Mouse (Mus musculus) kidney, postnatal 36 days (tissue): ENCODE measurements around the gene Prrg2.
"Not testable (repeated sequence)": the region's sequence is repeated elsewhere in the genome, so short reads cannot be mapped to it uniquely, and the experiment has no call there.

Experiments
- DNase-seq, 2 experiments: peaks; one replicate each; pipeline ENCODE4 v3.0.0; 2021 to 2022; ENCODE audit warnings: mixed read lengths in 2 of 2

The Prrg2 gene

GRCm38 (mm10) chr7:45062239-45062835, at the start of gene Prrg2, which contains the start of gene Nosip:
Gene Prrg2, minus strand, starts transcription at chr7:45062677.
Gene Nosip, plus strand, starts transcription at chr7:45062429.
- DNase-seq: peak; percentile 96 to 98

GRCm38 (mm10) chr7:45111940-45112339, 49.5 kb upstream of the Prrg2 start:
- no peak for DNase-seq

GRCm38 (mm10) chr7:45110089-45110488, 47.6 kb upstream of the Prrg2 start:
- not testable (repeated sequence) for DNase-seq

DNA sequence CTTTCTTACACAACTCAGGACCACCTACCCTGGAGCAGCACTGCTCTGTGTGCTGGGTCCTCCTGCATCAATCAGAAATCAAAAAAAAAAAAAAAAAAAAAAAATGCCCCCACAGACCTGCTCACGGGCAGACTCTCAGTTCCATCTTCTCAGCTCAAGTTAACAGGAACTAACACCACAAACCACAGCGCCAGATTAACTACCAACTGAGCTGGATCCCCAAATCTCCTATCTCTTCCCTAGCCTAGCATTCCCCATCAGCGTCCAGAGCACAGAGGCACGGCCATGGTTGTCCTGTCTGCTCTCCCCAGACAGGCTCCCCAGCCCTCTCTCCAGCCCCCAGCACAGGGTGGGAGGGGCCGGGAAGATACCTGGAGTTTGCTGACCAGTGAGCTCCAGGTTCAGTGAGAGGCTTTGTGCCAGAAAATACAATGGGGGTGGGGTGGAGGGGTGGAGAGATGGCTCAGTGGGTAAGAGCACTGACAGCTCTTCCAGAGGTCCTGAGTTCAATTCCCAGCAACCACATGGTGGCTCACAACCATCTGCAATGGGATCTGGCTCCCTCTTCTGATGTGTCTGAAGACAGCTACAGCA, 44.7 kb upstream of the Prrg2 start:
- no peak for DNase-seq

- DNase-seq: no peak
These were observed 44.0 kb upstream of the Prrg2 start for GRCm38 (mm10) chr7:45106441-45106840.

DNA sequence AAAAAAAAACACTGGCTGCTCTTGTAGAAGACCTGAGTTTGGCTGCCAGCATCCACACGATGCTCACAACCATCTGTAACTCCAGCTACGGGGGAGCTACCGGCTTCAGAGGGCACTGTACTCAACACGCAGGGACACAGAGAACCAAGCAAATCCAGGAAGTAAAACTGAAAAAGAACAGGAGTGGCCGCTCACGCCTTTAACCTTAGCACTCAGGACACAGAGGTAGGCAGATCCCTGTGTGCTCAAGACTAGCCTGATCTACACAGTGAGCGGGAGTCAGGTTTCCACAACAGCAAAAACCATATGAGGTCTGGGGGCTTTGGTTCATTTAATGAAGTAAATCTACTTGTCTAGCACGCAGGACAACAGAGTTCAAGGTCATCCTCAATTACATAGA, 43.0 kb upstream of the Prrg2 start:
- no peak for DNase-seq

DNA sequence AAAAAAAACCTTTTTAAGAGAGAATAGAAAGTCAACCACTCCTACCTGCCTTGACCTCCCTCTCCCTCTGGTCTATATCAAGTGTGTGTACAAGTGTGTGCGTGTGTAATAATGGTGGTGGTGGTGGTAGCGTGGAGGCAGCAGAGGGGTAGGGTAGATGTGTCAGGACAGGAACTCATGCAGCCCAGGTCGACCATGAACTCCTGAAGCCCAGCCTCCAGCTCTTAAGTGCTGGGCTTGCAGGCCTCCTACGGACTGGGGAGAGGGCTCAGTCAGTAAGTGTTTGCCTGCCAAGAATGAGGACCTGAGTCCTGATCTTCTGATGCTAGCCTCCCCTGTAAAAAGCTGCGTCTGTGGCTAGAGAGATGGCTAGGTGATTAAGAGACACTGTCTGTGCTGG, 42.5 kb upstream of the Prrg2 start:
- no peak for DNase-seq

- DNase-seq: peak; percentile 94 to 98
These were observed 41.2 kb upstream of the Prrg2 start, which contains the start of gene Fcgrt for GRCm38 (mm10) chr7:45103652-45104180. Gene Fcgrt, minus strand, starts transcription at chr7:45103851.

GRCm38 (mm10) chr7:45102940-45103585, 40.6 kb upstream of the Prrg2 start:
- DNase-seq: peak; percentile 67 to 74

- no peak for DNase-seq
These were observed 40.0 kb upstream of the Prrg2 start for GRCm38 (mm10) chr7:45102441-45102840.

DNA sequence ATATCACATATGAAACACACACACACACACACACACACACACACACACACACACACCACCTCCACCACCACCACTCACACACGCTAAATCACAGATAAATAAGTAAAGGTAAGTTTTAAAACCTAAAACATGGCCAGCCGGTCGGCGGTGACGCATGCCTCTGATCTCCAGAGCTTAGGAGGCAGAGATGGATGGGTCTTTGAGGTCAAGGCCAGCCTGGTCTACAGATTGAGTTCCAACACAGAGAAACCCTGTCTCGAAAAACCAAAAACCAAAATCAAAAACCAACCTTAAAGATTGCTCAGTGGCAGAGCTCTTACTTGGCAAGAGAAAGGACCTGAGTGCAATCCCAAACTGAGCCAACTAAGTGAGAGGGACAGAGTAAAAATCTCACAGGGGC, 37.6 kb upstream of the Prrg2 start:
- no peak for DNase-seq

DNA sequence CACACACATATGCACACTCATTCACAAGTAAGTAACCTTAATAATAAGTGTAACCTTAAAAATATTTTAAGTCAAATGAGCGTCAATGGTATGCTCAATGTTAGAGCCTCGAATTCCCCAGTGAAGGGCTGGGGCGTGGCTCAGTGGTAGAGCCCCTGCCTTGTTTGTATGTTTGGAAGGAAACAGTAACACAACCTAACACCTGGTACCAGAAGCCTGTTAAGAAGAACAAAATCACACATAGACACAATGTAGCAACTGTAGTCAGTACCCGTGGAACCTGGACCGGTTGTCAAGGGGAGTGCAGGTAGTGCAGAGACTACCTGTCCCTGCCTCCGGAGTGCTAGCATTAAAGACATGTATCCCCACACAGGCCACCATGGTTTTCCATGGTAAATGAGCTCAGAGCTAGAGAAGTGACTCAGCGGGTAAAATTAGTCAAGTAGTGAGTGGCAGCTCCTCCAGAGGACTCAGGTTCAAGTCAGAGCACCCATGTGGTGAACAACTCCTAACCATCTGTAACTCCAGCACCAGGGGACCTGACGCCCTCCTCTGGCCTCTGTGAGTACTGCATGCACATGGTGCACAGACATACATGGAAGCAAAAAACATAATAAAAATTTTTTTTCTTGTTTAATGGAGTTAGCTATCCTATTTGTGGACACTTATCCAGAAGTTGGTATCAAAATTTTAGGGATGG, 36.2 kb upstream of the Prrg2 start:
- peak in 1 of 2 experiments; percentile 49 for DNase-seq

GRCm38 (mm10) chr7:45097479-45097878, 35.0 kb upstream of the Prrg2 start:
- DNase-seq: peak; percentile 42 to 57

DNA sequence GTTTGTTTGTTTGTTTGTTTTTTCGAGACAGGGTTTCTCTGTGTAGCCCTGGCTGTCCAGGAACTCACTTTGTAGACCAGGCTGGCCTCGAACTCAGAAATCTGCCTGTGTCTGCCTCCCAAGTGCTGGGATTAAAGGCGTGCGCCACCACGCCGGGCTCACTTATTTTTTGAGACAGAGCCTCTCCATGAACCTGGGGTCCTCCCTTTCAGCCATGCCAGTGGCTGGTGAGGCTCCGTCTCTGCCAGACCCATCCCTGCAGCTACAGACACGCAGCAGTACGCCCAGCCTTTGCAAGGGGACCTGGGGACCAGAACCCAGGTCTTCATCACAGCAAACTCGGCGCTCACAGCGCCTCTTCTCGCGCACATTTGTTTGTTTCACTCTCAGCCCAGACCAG, 33.5 kb upstream of the Prrg2 start:
- not testable (repeated sequence) for DNase-seq

DNA sequence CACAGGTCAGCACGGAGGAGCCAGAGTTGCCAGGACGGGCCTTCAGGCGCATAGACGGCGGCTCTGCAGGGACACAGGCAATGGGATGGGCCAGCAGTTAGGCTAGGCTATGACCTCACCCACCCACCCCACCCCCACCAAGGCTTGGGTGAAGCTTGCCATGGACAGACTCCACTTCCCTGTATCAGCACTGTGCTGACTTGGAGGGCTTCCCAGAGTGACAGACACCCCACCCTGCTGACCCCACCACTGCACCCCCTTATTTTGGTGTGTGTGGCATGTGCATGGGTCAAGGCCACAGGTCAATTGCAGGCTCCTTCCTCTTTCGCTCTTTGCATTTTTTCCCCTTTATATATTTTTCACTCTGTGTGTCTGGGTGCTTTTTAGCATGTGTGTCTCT, 32.9 kb upstream of the Prrg2 start:
- DNase-seq: no peak

- DNase-seq: no peak
These were observed 31.6 kb upstream of the Prrg2 start for GRCm38 (mm10) chr7:45094121-45094520.

DNA sequence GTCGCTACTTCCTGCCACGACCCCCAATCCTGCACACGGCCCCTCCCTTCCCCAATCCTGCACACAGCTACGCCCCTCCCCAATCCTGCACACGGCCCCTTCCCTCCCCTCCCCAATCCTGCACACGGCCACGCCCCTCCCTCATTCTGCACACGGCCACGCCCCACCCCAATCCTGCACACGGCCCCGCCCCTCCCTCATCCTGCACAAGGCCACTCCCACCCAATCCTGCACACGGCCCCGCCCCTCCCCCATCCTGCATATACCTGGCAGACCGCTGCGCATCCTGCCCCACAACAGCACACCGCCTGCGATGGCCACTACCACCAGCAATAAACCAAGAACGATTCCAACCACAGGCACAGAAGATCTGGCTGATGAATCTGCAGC, 31.0 kb upstream of the Prrg2 start:
- DNase-seq: peak in 1 of 2 experiments; percentile 31

GRCm38 (mm10) chr7:45092828-45093515, 30.5 kb upstream of the Prrg2 start:
- no peak for DNase-seq

DNA sequence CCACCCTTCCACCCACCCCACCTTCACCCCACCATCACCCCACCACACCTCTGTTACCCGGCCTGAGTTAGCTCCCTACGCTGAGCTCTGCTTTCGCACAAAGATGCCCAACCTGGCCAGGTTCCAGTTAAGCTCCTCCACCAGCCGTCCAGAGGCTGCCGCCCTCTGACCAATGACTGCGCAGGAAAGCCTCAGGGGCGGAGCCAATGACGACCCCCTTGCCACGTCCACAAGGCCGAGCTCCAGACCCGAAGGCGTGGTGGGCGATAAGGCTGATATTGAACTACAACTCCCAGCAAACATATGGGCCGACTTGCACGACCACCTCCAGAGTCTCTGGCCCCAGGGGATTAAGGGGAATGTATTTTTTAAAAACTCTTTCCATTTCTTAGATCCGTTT, 29.6 kb upstream of the Prrg2 start, which contains the start of gene Rcn3:
TSS of gene Rcn3 (minus strand) at position 174 of the 400 bp plus-strand sequence.
- peak; percentile 80 to 83 for DNase-seq

DNA sequence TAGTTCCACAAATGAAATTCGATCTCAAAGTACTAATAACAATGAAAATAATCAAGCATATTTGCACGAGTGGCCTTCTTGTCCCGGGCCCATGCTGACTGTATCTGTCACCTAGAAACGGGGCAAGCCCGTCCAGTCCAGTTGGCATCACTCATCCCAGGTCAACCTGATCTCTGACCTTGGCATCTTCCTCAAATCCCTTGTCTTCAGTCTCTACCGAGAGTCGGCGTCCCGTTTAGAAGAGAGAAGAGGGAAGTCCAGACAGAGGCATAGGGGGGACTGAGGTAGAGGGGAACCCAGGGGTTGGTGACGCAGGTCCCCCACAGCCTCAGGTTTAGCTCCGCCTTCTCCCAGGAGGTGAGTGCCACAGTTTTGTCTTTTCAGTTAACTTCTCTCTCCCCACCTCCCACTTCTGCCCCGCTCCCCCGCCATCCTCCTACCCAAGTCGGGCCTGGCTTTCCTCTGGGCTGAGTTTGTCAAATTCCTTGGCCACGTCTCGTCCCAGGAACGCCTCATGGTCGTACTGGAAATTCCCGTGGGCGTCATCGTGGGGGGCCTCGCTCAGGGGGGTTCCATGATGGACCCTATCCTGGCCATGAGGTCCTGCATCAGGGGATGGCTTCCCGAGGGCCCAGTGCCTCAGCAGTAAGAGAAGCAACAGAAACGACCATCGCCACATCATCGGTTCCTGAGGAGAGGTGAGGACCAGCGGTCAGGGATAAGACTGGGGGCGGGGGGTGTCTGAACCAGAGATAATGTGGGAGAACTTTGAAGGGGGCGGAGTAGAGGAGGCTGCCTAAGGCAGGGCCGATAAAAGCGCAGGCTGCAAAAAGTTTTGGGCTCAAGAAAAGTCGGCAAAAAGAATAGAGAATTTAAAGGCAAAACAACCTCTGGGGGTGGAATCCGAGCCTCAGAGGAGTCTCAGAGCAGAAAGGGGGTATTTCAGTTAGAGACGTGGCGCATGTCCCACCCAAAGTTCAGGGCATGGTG, 28.8 kb upstream of the Prrg2 start:
- DNase-seq: no peak
